Mouse (Mus musculus) kidney, adult 18-20 months (tissue): Measurements from ENCODE around the gene Sumo3.

ENCODE experiments used
- DNase-seq: peaks from one replicate; pipeline ENCODE4 v3.0.0; 2021

Gene Sumo3

GRCm38 (mm10) chr10:77627497-77627896, 21.6 kb downstream of the Sumo3 start:
- peak; percentile 87 for DNase-seq

GRCm38 (mm10) chr10:77629163-77629562, 23.3 kb downstream of the Sumo3 start:
- DNase-seq = no peak

- DNase-seq = no peak
These were observed 24.1 kb downstream of the Sumo3 start for GRCm38 (mm10) chr10:77629970-77630369.

GRCm38 (mm10) chr10:77634016-77634415, 28.1 kb downstream of the Sumo3 start:
- no peak for DNase-seq

GRCm38 (mm10) chr10:77634452-77635231, 28.7 kb downstream of the Sumo3 start:
- DNase-seq = no peak

- DNase-seq = no peak
These were observed 30.5 kb downstream of the Sumo3 start for GRCm38 (mm10) chr10:77636234-77636922.

GRCm38 (mm10) chr10:77638956-77639355, 33.1 kb downstream of the Sumo3 start:
- DNase-seq = peak; percentile 42

GRCm38 (mm10) chr10:77643160-77643559, 37.3 kb downstream of the Sumo3 start:
- no peak for DNase-seq

- DNase-seq = no peak
These were observed 39.7 kb downstream of the Sumo3 start for GRCm38 (mm10) chr10:77645571-77645970.

- no peak for DNase-seq
These were observed 41.6 kb downstream of the Sumo3 start for GRCm38 (mm10) chr10:77647461-77647860.

- DNase-seq = no peak
These were observed 42.0 kb downstream of the Sumo3 start for GRCm38 (mm10) chr10:77647901-77648300.

GRCm38 (mm10) chr10:77652046-77652445, 46.1 kb downstream of the Sumo3 start:
- no peak for DNase-seq

GRCm38 (mm10) chr10:77658286-77658994, 52.5 kb downstream of the Sumo3 start:
- DNase-seq = peak; percentile 45

- no peak for DNase-seq
These were observed 58.2 kb downstream of the Sumo3 start for GRCm38 (mm10) chr10:77663949-77664665.

GRCm38 (mm10) chr10:77666342-77666741, 60.4 kb downstream of the Sumo3 start:
- no peak for DNase-seq

GRCm38 (mm10) chr10:77667402-77667801, 61.5 kb downstream of the Sumo3 start:
- DNase-seq = no peak
